16 mouse cellular contexts compared by ENCODE assay signal in the genomic region with DNA sequence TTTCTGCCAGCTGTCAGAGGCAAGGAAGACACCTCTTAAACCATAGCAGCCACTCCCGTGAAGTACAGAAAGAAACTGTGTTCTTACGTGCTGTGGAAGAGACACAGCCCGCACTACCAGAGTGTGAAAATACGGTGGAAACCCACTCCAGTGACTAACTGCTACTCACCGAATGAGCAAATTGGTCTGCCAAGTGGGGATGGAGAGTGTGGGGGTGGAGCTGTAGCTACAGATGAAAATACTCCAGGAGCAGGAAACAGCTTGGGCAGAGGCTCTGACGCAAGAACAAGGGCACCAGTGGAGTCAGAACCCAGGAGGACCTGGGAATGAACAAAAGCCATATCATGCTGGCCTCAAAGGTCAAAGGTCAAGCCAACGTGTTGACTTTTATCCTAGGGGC. TPM values are rescaled to one million over a fixed set of nuclear protein-coding genes. Genes with fewer than 3 reads are reported as not detected.
DNase-seq lines count a peak whose midpoint lies in the region; TF ChIP-seq lines count a peak whose summit lies in the region.
"Had no signal": no experiment of that assay in that cellular context is flagged by ENCODE, and none has a peak within 500 bp of the region (broad histone marks: within the 10 kb centered on the region; RNA-seq: fewer than 3 reads in every experiment).

No protein-coding gene starts in this region.

- H3K4me3 ChIP-seq in left cerebral cortex, adult 2 months, result no peak overlapping the region
- H3K4me3 ChIP-seq: heart, embryonic 10.5 days; lung, embryonic 15.5 days; megakaryocyte, embryonic 14.5 days; myocyte had no signal

- peak; percentile 28 for DNase-seq in embryo, embryonic 10.5 days (ENCODE audit: low spot score)
- DNase-seq in frontal cortex, postnatal 14 days (ENCODE audit: low spot score in 2 of 2), result peak; percentile 29 to 41
- DNase-seq in left cerebral cortex, adult 2 months (ENCODE audit: extremely low spot score in 1 of 2, low spot score in 2 of 2), result peak; percentile 47 to 54
- peak; percentile 63 to 79 for DNase-seq in right cerebral cortex, postnatal 36 days (ENCODE audit: low spot score in 2 of 2)
- DNase-seq in kidney, adult 11 months, result no peak
- DNase-seq in urinary bladder, adult 18-20 months (ENCODE audit: low spot score in 2 of 2), result no peak
- DNase-seq in cerebellum, adult 9-10 months, result no peak
- DNase-seq: cerebellum, adult 11 months; gastrocnemius, postnatal 10 days; heart, postnatal 4 days; kidney, postnatal 25 days; liver had no signal

- intact Hi-C loops in left cerebral cortex, adult 2 months (cut with DNase I), result no loop called here

- H3K27ac ChIP-seq in left cerebral cortex, adult 2 months, result no peak overlapping the region
- H3K27ac ChIP-seq: heart, embryonic 10.5 days; lung, embryonic 15.5 days had no signal

- TF ChIP-seq CTCF in left cerebral cortex, adult 2 months (IDR thresholded peaks at IDR 0.05), result no peak

RNA-seq across cellular contexts. Expression of a gene that starts 55.5 kb away (rescaled TPM):
- 10 to 100 TPM; 33.6 to 35.3 TPM for total RNA-seq in left cerebral cortex, adult 2 months (2021)

Comparison
In these comparisons a context has a peak if more than half of its experiments do, and no peak if none do; other contexts are left out.
1. DNase-seq: peak in embryo, embryonic 10.5 days (single experiment), frontal cortex, postnatal 14 days (2 of 2), left cerebral cortex, adult 2 months (2 of 2) and right cerebral cortex, postnatal 36 days (2 of 2); none in kidney, adult 11 months (single experiment), urinary bladder, adult 18-20 months (0 of 2) and cerebellum, adult 9-10 months (single experiment).